Mouse (Mus musculus) limb, embryonic 15.5 days (tissue): ENCODE results near the gene Nutf2-ps1. TPM values are rescaled to one million over a fixed set of nuclear protein-coding genes. Genes with fewer than 3 reads are reported as not detected.

Experiments used
- ATAC-seq: fragments of 200-750 bp; cut with Nextera tagmentation; 2 replicates; pipeline ENCODE4 v1.8.0; 2017; ENCODE audit warnings: low read depth, moderate TSS enrichment; ENCODE audit not compliant: insufficient number of reproducible peaks, low FRiP score, low TSS enrichment
- H3K27ac ChIP-seq: fragments of 300-500 bp; sonication (generic); 2 replicates; pipeline ENCODE4 v1.5.1; 2015; ENCODE audit warnings: moderate library complexity, mild to moderate bottlenecking, inconsistent platforms
- H3K27me3 ChIP-seq: fragments of 300-500 bp; sonication (generic); 2 replicates; pipeline ENCODE4 v1.6.1; 2015; ENCODE audit warnings: inconsistent platforms
- H3K36me3 ChIP-seq: fragments of 300-500 bp; sonication (generic); 2 replicates; pipeline ENCODE4 v1.6.1; 2015; ENCODE audit warnings: inconsistent platforms
- H3K4me1 ChIP-seq: fragments of 300-500 bp; sonication (generic); 2 replicates; pipeline ENCODE4 v1.6.1; 2015; ENCODE audit warnings: inconsistent platforms
- H3K4me2 ChIP-seq: fragments of 300-500 bp; sonication (generic); 2 replicates; pipeline ENCODE4 v1.6.1; 2015; ENCODE audit warnings: mild to moderate bottlenecking, inconsistent platforms
- H3K4me3 ChIP-seq: fragments of 300-500 bp; sonication (generic); 2 replicates; pipeline ENCODE4 v1.5.1; 2015; ENCODE audit warnings: mild to moderate bottlenecking, inconsistent platforms
- H3K9ac ChIP-seq: fragments of 300-500 bp; sonication (generic); 2 replicates; pipeline ENCODE4 v1.6.1; 2015; ENCODE audit warnings: inconsistent platforms
- H3K9me3 ChIP-seq: fragments of 300-500 bp; sonication (generic); 2 replicates; pipeline ENCODE4 v1.6.1; 2016; ENCODE audit warnings: inconsistent platforms
- WGBS: fragments of 180-500 bp; shearing (Covaris S2); methylation state at CpG from one replicate; pipeline ENCODE4 v1.1.7; 2015; 5-methylcytosine and 5-hydroxymethylcytosine counted together
- polyA plus RNA-seq: library from polyadenylated mRNA; unstranded; fragments of >200 nt; fragmentation: Nextera tagmentation; extraction: Ambion mirVana; gene quantifications from 2 replicates; pipeline ENCODE4 v1.2.1, GENCODE M21; 2015

Nutf2-ps1 gene
- polyA plus RNA-seq, 1 experiment from 2014 or later = 285 TPM

- no peak overlapping the region for H3K4me3 ChIP-seq
- H3K27ac ChIP-seq = no peak overlapping the region
- H3K36me3 ChIP-seq = no peaks in the 10 kb centered on the region
- WGBS = 62% methylated on average over 4 of the region's 4 CpGs
- no peaks in the 10 kb centered on the region for H3K9me3 ChIP-seq
- no peaks in the 10 kb centered on the region for H3K27me3 ChIP-seq
- no peak overlapping the region for H3K4me2 ChIP-seq
- no peak overlapping the region for H3K9ac ChIP-seq
- H3K4me1 ChIP-seq = no peaks in the 10 kb centered on the region
- ATAC-seq = no peak
Observed at GRCm38 (mm10) chr19:53544923-53545561, 43.8 kb downstream of the Nutf2-ps1 start.

- Histone ChIP-seq H3K4me3 (no peak overlapping the region), H3K27ac (no peak overlapping the region), H3K4me2 (no peak overlapping the region), H3K36me3 (no peaks in the 10 kb centered on the region), H3K4me1 (no peaks in the 10 kb centered on the region), H3K9me3 (no peaks in the 10 kb centered on the region), H3K9ac (no peak overlapping the region), H3K27me3 (no peaks in the 10 kb centered on the region)
- ATAC-seq = no peak
- 16% methylated on average over 5 of the region's 5 CpGs for WGBS
Observed at GRCm38 (mm10) chr19:53543602-53544001, 45.3 kb downstream of the Nutf2-ps1 start.

- H3K9ac ChIP-seq = no peak overlapping the region
- WGBS = 68% methylated on average over 3 of the region's 3 CpGs
- H3K36me3 ChIP-seq = no peaks in the 10 kb centered on the region
- no peaks in the 10 kb centered on the region for H3K9me3 ChIP-seq
- H3K27me3 ChIP-seq = no peaks in the 10 kb centered on the region
- H3K27ac ChIP-seq = no peak overlapping the region
- H3K4me3 ChIP-seq = no peak overlapping the region
- no peak overlapping the region for H3K4me2 ChIP-seq
- ATAC-seq = no peak
- H3K4me1 ChIP-seq = no peaks in the 10 kb centered on the region
Observed at GRCm38 (mm10) chr19:53539296-53539695, 49.6 kb downstream of the Nutf2-ps1 start.

- WGBS = 62% methylated on average over 5 of the region's 5 CpGs
- no peak overlapping the region for H3K4me2 ChIP-seq
- no peaks in the 10 kb centered on the region for H3K36me3 ChIP-seq
- ATAC-seq = no peak
- no peaks in the 10 kb centered on the region for H3K9me3 ChIP-seq
- no peak overlapping the region for H3K4me3 ChIP-seq
- H3K4me1 ChIP-seq = no peaks in the 10 kb centered on the region
- H3K9ac ChIP-seq = no peak overlapping the region
- no peaks in the 10 kb centered on the region for H3K27me3 ChIP-seq
- H3K27ac ChIP-seq = no peak overlapping the region
Observed at GRCm38 (mm10) chr19:53538796-53539195, 50.1 kb downstream of the Nutf2-ps1 start.

Other genes with a start within 250 kb of the Nutf2-ps1 start
- 2.2 TPM in 1 of 2 replicates, not detected in the other for gene Gm10197, start 217.3 kb downstream of the Nutf2-ps1 start, polyA plus RNA-seq
- 35.9 and 37.5 TPM in 2 replicates for gene Smndc1, start 198.5 kb downstream of the Nutf2-ps1 start, polyA plus RNA-seq
- 3.8 and 4.2 TPM in 2 replicates for gene Dusp5, start 60.0 kb downstream of the Nutf2-ps1 start, polyA plus RNA-seq
- gene Smc3, start 11.3 kb upstream of the Nutf2-ps1 start, polyA plus RNA-seq = 62.2 and 64.0 TPM in 2 replicates
- 4.0 and 4.9 TPM in 2 replicates for gene Rbm20, start 88.2 kb upstream of the Nutf2-ps1 start, polyA plus RNA-seq